Mouse (Mus musculus) CH12.LX (cell line): ENCODE results near the gene Ptprd. TPM values are rescaled to one million over a fixed set of nuclear protein-coding genes. Genes with fewer than 3 reads are reported as not detected.

Source experiments
- DNase-seq: peaks from one replicate; pipeline ENCODE4 v3.0.0-alpha.2; 2013; ENCODE audit errors: extremely low read depth
- H3K27ac ChIP-seq: 2 replicates; pipeline ENCODE4 v1.5.1; 2012; ENCODE audit warnings: low read depth, mild to moderate bottlenecking, control low read depth, moderate library complexity; ENCODE audit not compliant: insufficient read depth
- H3K27me3 ChIP-seq: replicated peaks from 2 replicates; pipeline ENCODE3; 2012; ENCODE audit warnings: inconsistent platforms
- H3K36me3 ChIP-seq, 2 experiments: replicated peaks in 1 of 2; 2 replicates each; pipeline versions ENCODE3 to v1.6.1; 2012; ENCODE audit warnings: inconsistent platforms in 1 of 2, low read length in 1 of 2, mild to moderate bottlenecking in 1 of 2, mixed read lengths in 1 of 2, moderate library complexity in 1 of 2; ENCODE audit not compliant: control insufficient read depth in 1 of 2, insufficient read depth in 1 of 2
- H3K4me1 ChIP-seq, 2 experiments: 2 replicates each; pipeline ENCODE4 v1.6.1; 2012; ENCODE audit warnings: inconsistent platforms in 1 of 2, moderate library complexity in 1 of 2; ENCODE audit not compliant: insufficient read depth in 2 of 2, control insufficient read depth in 1 of 2
- H3K4me2 ChIP-seq: 2 replicates; pipeline ENCODE4 v1.6.1; 2012; ENCODE audit warnings: low read depth, mild to moderate bottlenecking, control low read depth; ENCODE audit not compliant: poor library complexity, insufficient read depth, severe bottlenecking
- H3K4me3 ChIP-seq, 3 experiments: fragments of 150-350 bp in 1 of 3; sonication (generic) in 1 of 3; replicated peaks in 1 of 3; 2 replicates each; pipeline versions ENCODE3 to v1.5.1; 2011 to 2012; ENCODE audit warnings: low read depth in 2 of 3, low read length in 2 of 3, mild to moderate bottlenecking in 2 of 3, moderate library complexity in 2 of 3, control low read depth in 1 of 3, improper control_type of control experiment in 1 of 3, inconsistent platforms in 1 of 3, mixed read lengths in 1 of 3; ENCODE audit not compliant: poor library complexity in 1 of 3
- H3K79me2 ChIP-seq: replicated peaks from 2 replicates; pipeline ENCODE4 v1.6.1; 2012; ENCODE audit warnings: mild to moderate bottlenecking, moderate library complexity; ENCODE audit not compliant: control insufficient read depth, poor library complexity, insufficient read depth, severe bottlenecking; ENCODE audit errors: extremely low read depth
- H3K9ac ChIP-seq: 2 replicates; pipeline ENCODE4 v1.6.1; 2012; ENCODE audit warnings: low read depth, mild to moderate bottlenecking, control low read depth, moderate library complexity; ENCODE audit not compliant: insufficient read depth
- H3K9me3 ChIP-seq: replicated peaks from 2 replicates; pipeline ENCODE3; 2012; ENCODE audit warnings: low read length, inconsistent platforms, mixed read lengths
- BHLHE40 ChIP-seq: IDR thresholded peaks from 2 replicates; pipeline ENCODE4 v1.6.1; 2011; ENCODE audit warnings: mild to moderate bottlenecking, low read depth, low read length, improper control_type of control experiment
- CHD2 ChIP-seq: IDR thresholded peaks from 2 replicates; pipeline ENCODE4 v1.6.1; 2011; ENCODE audit warnings: low read length, improper control_type of control experiment
- CTCF ChIP-seq, 2 experiments: IDR thresholded peaks in 1 of 2; conservative IDR thresholded peaks in 1 of 2; 2 replicates each; pipeline ENCODE4 v1.5.1; 2011 to 2012; ENCODE audit warnings: low read depth in 2 of 2, low read length in 2 of 2, improper control_type of control experiment in 1 of 2, inconsistent platforms in 1 of 2, mild to moderate bottlenecking in 1 of 2, moderate library complexity in 1 of 2
- E2F4 ChIP-seq: IDR thresholded peaks from 2 replicates; pipeline ENCODE4 v1.6.1; 2011; ENCODE audit warnings: low read depth, low read length, improper control_type of control experiment; ENCODE audit not compliant: insufficient replicate concordance
- ELF1 ChIP-seq: IDR thresholded peaks from 2 replicates; pipeline ENCODE4 v1.6.1; 2014; ENCODE audit warnings: low read depth, mild to moderate bottlenecking, inconsistent platforms, low read length, improper control_type of control experiment
- ETS1 ChIP-seq: conservative IDR thresholded peaks from 2 replicates; pipeline ENCODE4 v1.6.1; 2012; ENCODE audit warnings: low read depth, mild to moderate bottlenecking, inconsistent platforms, low read length, improper control_type of control experiment, moderate library complexity
- GABPA ChIP-seq: IDR thresholded peaks from 2 replicates; pipeline ENCODE4 v1.6.1; 2012; ENCODE audit warnings: low read depth, low read length, improper control_type of control experiment, inconsistent platforms; ENCODE audit not compliant: insufficient replicate concordance
- IRF4 ChIP-seq: IDR thresholded peaks from 2 replicates; pipeline ENCODE4 v1.6.1; 2014; ENCODE audit warnings: low read depth, mild to moderate bottlenecking, inconsistent platforms, low read length, improper control_type of control experiment
- JUN ChIP-seq: IDR thresholded peaks from 2 replicates; pipeline ENCODE4 v1.6.1; 2011; ENCODE audit warnings: low read depth, mild to moderate bottlenecking, low read length, improper control_type of control experiment, moderate library complexity; ENCODE audit not compliant: insufficient read depth
- JUND ChIP-seq: conservative IDR thresholded peaks from 2 replicates; pipeline ENCODE4 v1.6.1; 2011; ENCODE audit warnings: low read depth, low read length, improper control_type of control experiment
- KAT2A ChIP-seq: IDR thresholded peaks from 2 replicates; pipeline ENCODE4 v1.6.1; 2012; ENCODE audit warnings: low read length, improper control_type of control experiment, inconsistent platforms; ENCODE audit not compliant: insufficient replicate concordance
- MAFK ChIP-seq: IDR thresholded peaks from 2 replicates; pipeline ENCODE4 v1.6.1; 2011; ENCODE audit warnings: low read length, improper control_type of control experiment; ENCODE audit not compliant: insufficient replicate concordance
- MAZ ChIP-seq: IDR thresholded peaks from 2 replicates; pipeline ENCODE4 v1.6.1; 2012; ENCODE audit warnings: low read depth, mild to moderate bottlenecking, inconsistent platforms, low read length, improper control_type of control experiment, moderate library complexity
- MEF2A ChIP-seq: IDR thresholded peaks from 2 replicates; pipeline ENCODE4 v1.6.1; 2014; ENCODE audit warnings: low read depth, mild to moderate bottlenecking, inconsistent platforms, low read length, improper control_type of control experiment, borderline replicate concordance
- MXI1 ChIP-seq: IDR thresholded peaks from 2 replicates; pipeline ENCODE4 v1.6.1; 2011; ENCODE audit warnings: mild to moderate bottlenecking, low read depth, low read length, improper control_type of control experiment
- MYC ChIP-seq: IDR thresholded peaks from 2 replicates; pipeline ENCODE4 v1.6.1; 2011; ENCODE audit warnings: low read depth, mild to moderate bottlenecking, improper control_type of control experiment, low read length
- NELFE ChIP-seq: IDR thresholded peaks from 2 replicates; pipeline ENCODE4 v1.6.1; 2011; ENCODE audit warnings: low read depth, low read length, improper control_type of control experiment
- NRF1 ChIP-seq: IDR thresholded peaks from 2 replicates; pipeline ENCODE4 v1.6.1; 2014; ENCODE audit warnings: low read depth, mild to moderate bottlenecking, inconsistent platforms, low read length, improper control_type of control experiment, moderate library complexity
- PAX5 ChIP-seq: IDR thresholded peaks from 2 replicates; pipeline ENCODE4 v1.6.1; 2012; ENCODE audit warnings: low read length, inconsistent platforms, mixed read lengths
- POLR2AphosphoS2 ChIP-seq: IDR thresholded peaks from 2 replicates; pipeline ENCODE4 v1.6.1; 2011; ENCODE audit warnings: low read depth, low read length, improper control_type of control experiment
- RAD21 ChIP-seq: IDR thresholded peaks from 2 replicates; pipeline ENCODE4 v1.6.1; 2011; ENCODE audit warnings: low read depth, mild to moderate bottlenecking, low read length, improper control_type of control experiment, moderate library complexity
- RCOR1 ChIP-seq: conservative IDR thresholded peaks from 2 replicates; pipeline ENCODE4 v1.6.1; 2012; ENCODE audit warnings: low read depth, mild to moderate bottlenecking, inconsistent platforms, low read length, improper control_type of control experiment
- SIN3A ChIP-seq: IDR thresholded peaks from 2 replicates; pipeline ENCODE4 v1.6.1; 2012; ENCODE audit warnings: low read length, improper control_type of control experiment, inconsistent platforms
- TBP ChIP-seq: conservative IDR thresholded peaks from 2 replicates; pipeline ENCODE4 v1.6.1; 2011; ENCODE audit warnings: low read depth, low read length, improper control_type of control experiment
- UBTF ChIP-seq: IDR thresholded peaks from 2 replicates; pipeline ENCODE4 v1.6.1; 2012; ENCODE audit warnings: low read depth, mild to moderate bottlenecking, inconsistent platforms, low read length, improper control_type of control experiment, moderate library complexity
- ZKSCAN1 ChIP-seq: IDR thresholded peaks from 2 replicates; pipeline ENCODE4 v1.6.1; 2012; ENCODE audit warnings: low read depth, inconsistent platforms, low read length, improper control_type of control experiment, borderline replicate concordance
- ZNF384 ChIP-seq: IDR thresholded peaks from 2 replicates; pipeline ENCODE4 v1.6.1; 2012; ENCODE audit warnings: low read depth, low read length, improper control_type of control experiment, inconsistent platforms
- dilution Hi-C: fragments of 300-500 bp; cut with MboI; formaldehyde crosslinking; loops from 2 replicates; pipeline ENCODE4 v1.14.3; 2020; ENCODE audit warnings: low sequenced_read_pairs; ENCODE audit not compliant: extremely low pct_unique_long_range_greater_than_20kb, extremely low pct_ligation_motif_present
- in situ Hi-C: fragments of 300-500 bp; cut with MboI; formaldehyde crosslinking; loops from 3 replicates; pipeline ENCODE4 v1.14.3; 2019; ENCODE audit warnings: low sequenced_read_pairs, low pct_ligation_motif_present, low pct_unique_long_range_greater_than_20kb, mixed read lengths
- polyA plus RNA-seq: library from polyadenylated mRNA; unstranded; fragments of >175 nt; gene quantifications from 2 replicates; pipeline ENCODE4 v1.2.1, GENCODE M21; 2012; ENCODE audit warnings: low read depth; ENCODE audit not compliant: insufficient read length
- total RNA-seq, 2 experiments: library from RNA; depleted of rRNA; stranded (reverse); fragments of 300-350 nt in 1 of 2; fragments of >200 nt in 1 of 2; gene quantifications; 2 replicates each; pipeline ENCODE4 v1.2.3; 2012 to 2014

Ptprd gene
- total and polyA plus RNA-seq, 3 experiments, result not detected

GRCm38 (mm10) chr4:76218065-76218464, 1993.7 kb downstream of the Ptprd start:
- Histone ChIP-seq H3K4me2 (no peak overlapping the region), H3K4me1 (no peaks in the 10 kb centered on the region), H3K27ac (no peak overlapping the region), H3K36me3 (no peaks in the 10 kb centered on the region), H3K79me2 (no peaks in the 10 kb centered on the region), H3K9me3 (peaks cover 15% of the 10 kb centered on the region), H3K27me3 (no peaks in the 10 kb centered on the region), H3K4me3 (no peak overlapping the region), H3K9ac (no peak overlapping the region)
- no peak for DNase-seq
- in situ Hi-C loops (no loop called here), dilution Hi-C loops (no loop called here)
- TF ChIP-seq JUND (no peak), MYC (no peak), MXI1 (no peak), ZNF384 (no peak), NRF1 (no peak), BHLHE40 (no peak), E2F4 (no peak), KAT2A (no peak), ELF1 (no peak), IRF4 (no peak), RCOR1 (no peak), MEF2A (no peak), JUN (no peak), CTCF (conservative IDR thresholded peaks at IDR 0.05 in 1 of 2, IDR thresholded peaks at IDR 0.05 in 1 of 2; ENCODE audit: low read depth in 2 of 2, low read length in 2 of 2) (no peak), MAFK (no peak), CHD2 (no peak), ZKSCAN1 (no peak), TBP (no peak), ETS1 (no peak)

GRCm38 (mm10) chr4:76215141-76215540, 1996.6 kb downstream of the Ptprd start:
- TF ChIP-seq UBTF, result no peak
- no peak for TF ChIP-seq MAZ
- TF ChIP-seq SIN3A, result no peak
- no peak for TF ChIP-seq JUN
- no peak for TF ChIP-seq GABPA
- TF ChIP-seq RAD21, result no peak
- no peak for TF ChIP-seq PAX5
- TF ChIP-seq E2F4, result no peak
- no peak for TF ChIP-seq NELFE
- no peak for TF ChIP-seq IRF4
- TF ChIP-seq CHD2, result no peak
- no peak for TF ChIP-seq ZKSCAN1
- no peak for TF ChIP-seq POLR2AphosphoS2
- dilution Hi-C loops, result no loop called here

More at GRCm38 (mm10) chr4:76215141-76215540, 1996.6 kb downstream of the Ptprd start:
- in situ Hi-C loops, result no loop called here
- H3K27me3 ChIP-seq, result no peaks in the 10 kb centered on the region
- H3K27ac ChIP-seq, result no peak overlapping the region
- H3K4me3 ChIP-seq, result no peak overlapping the region
- peaks cover 13% of the 10 kb centered on the region for H3K9me3 ChIP-seq
- no peak for DNase-seq
- no peak overlapping the region for H3K4me2 ChIP-seq
- no peaks in the 10 kb centered on the region for H3K36me3 ChIP-seq
- H3K79me2 ChIP-seq, result no peaks in the 10 kb centered on the region
- no peaks in the 10 kb centered on the region for H3K4me1 ChIP-seq
- H3K9ac ChIP-seq, result no peak overlapping the region
